Mouse (Mus musculus) c-Kit-positive CD71-negative TER-119-negative erythroid progenitor cells, embryonic 14.5 days (primary cell): ENCODE results near the gene Mpeg1.

Experiments used
- DNase-seq: peaks from one replicate; pipeline ENCODE4 v3.0.0-alpha.2; 2013; ENCODE audit warnings: low read depth

The Mpeg1 gene

GRCm38 (mm10) chr19:12493453-12494186 lies 33.0 kb downstream of the Mpeg1 start:
- DNase-seq = no peak

- DNase-seq = no peak
Measured at GRCm38 (mm10) chr19:12494187-12494458, 33.5 kb downstream of the Mpeg1 start.

GRCm38 (mm10) chr19:12494972-12495535 lies 34.5 kb downstream of the Mpeg1 start:
- no peak for DNase-seq

GRCm38 (mm10) chr19:12496241-12496640 lies 35.7 kb downstream of the Mpeg1 start:
- DNase-seq = no peak

- no peak for DNase-seq
Measured at GRCm38 (mm10) chr19:12497909-12498308, 37.3 kb downstream of the Mpeg1 start.

GRCm38 (mm10) chr19:12498321-12498720 lies 37.7 kb downstream of the Mpeg1 start:
- DNase-seq = no peak

- no peak for DNase-seq
Measured at GRCm38 (mm10) chr19:12498941-12499340, 38.4 kb downstream of the Mpeg1 start.

- DNase-seq = no peak
Measured at GRCm38 (mm10) chr19:12499485-12499884, 38.9 kb downstream of the Mpeg1 start.

GRCm38 (mm10) chr19:12500124-12500523 lies 39.5 kb downstream of the Mpeg1 start:
- DNase-seq = no peak

- DNase-seq = no peak
Measured at GRCm38 (mm10) chr19:12500881-12501311, 40.3 kb downstream of the Mpeg1 start.

GRCm38 (mm10) chr19:12501370-12502347 lies 41.1 kb downstream of the Mpeg1 start, which contains the start of gene Dtx4:
TSS of gene Dtx4 (minus strand) at chr19:12501454.
- DNase-seq = peak; percentile 94

GRCm38 (mm10) chr19:12502756-12503155 lies 42.2 kb downstream of the Mpeg1 start:
- DNase-seq = no peak

GRCm38 (mm10) chr19:12514621-12515020 lies 54.0 kb downstream of the Mpeg1 start:
- no peak for DNase-seq
